Mouse (Mus musculus): Measurements from ENCODE around the gene Exoc1.

Exoc1 gene

GRCm38 (mm10) chr5:76529040-76529703 lies at the start of gene Exoc1:
TSS of gene Exoc1 (plus strand) at chr5:76529311.
- peak; percentile 89 for DNase-seq (ENCODE audit: low read depth)

DNA sequence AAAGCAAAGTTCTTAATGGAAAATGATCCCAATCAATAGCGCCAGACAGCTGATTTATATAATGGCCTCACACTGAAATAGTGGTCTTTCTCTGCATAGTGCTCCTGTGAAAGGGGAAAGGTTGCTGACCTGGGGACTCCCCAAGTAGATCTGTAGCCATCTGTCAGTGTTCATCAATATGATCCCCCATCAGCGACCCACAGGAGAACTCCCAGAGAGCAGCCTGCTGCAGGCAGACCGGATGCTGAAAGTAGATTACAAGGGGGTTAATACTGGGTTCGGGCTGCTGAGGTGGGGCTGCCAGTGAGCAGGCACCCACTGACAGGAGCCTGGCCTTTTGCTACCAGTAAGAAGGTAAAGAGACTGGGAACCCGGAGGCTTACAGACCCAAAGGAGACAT lies 45.3 kb upstream of the Exoc1 start, which contains the start of gene Gm7271:
Gm7271 (plus strand) TSS at position 230 of the 400 bp plus-strand sequence.
- DNase-seq (ENCODE audit: low read depth), result no peak

GRCm38 (mm10) chr5:76495126-76495525 lies 34.0 kb upstream of the Exoc1 start:
- no peak for DNase-seq (ENCODE audit: low read depth)

GRCm38 (mm10) chr5:76522446-76522845 lies 6.7 kb upstream of the Exoc1 start:
- no peak for DNase-seq (ENCODE audit: low read depth)

DNA sequence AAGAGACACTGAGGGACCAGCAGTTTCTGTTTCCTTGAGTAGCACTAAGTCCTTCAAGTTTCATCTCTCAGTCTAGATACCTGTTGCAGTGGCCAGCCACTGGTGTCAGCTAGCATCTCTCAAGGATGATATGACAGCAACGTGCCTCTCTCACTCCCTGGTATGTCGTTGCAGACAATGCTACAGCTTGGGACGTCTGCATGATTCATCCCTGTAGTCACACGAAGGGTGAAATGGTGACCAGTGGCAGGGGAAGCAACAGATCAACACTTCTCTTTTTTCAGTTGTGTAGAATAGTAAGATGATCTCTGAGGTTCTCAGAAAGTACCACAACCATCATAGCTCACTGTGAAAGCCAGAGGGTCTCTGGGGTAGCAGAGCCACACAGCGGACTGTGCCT lies 4.5 kb upstream of the Exoc1 start:
- no peak for DNase-seq (ENCODE audit: low read depth)

DNA sequence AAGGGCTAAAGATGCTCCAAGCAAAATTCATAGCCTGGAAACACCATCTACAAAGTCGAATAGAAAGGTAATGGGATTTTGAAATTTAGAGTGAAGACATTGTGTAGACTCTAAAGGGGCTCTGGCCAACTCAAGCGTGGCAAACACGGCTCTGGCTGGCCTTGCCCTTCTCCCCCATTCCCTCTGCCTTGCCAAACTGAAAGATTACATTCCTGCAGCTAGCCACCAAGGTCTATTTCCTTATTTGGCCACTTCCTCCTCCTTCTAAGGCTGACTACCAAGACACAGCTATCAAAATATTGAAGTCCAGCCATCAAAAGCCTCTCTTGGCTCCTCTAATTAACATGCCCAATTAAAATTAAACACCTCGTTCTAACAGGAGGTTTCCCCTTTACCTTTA lies 4.0 kb upstream of the Exoc1 start:
- DNase-seq (ENCODE audit: low read depth), result no peak

DNA sequence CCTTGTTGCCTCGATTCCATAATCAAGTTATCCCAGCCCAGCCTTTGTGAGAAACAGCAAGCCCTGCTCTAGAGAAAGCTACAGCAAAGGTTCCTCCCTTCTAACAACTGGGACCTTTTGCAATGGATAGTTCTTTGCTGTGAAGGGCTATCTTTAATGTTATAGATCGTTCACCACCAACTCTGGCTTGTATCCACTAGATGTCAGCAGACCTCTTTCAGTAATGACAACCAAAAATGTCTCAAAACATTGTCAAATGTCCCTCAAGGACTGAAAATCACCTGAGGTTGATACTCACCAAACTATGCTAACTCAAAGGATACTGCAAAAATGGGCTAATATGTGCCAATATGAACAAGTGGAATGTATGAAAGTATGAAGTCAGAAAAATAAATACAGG lies 3.3 kb upstream of the Exoc1 start:
- no peak for DNase-seq (ENCODE audit: low read depth)

DNA sequence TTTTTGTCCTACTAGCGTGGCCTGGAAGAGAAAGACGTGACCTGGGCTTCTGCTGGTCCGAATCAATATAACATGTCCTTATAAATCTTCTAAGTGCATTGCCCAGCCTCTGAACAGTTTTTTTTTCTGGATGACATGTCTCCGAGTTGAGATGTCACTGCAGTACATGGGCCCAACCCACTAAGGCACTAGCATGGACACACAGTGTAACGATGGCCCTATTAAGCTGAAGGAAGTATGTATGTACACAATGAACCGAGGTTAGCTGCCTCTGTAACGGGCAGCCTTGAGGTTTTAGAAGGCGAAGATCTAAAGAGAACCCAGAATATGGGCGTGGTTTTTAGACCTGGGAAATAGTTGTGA lies 574 bp downstream of the Exoc1 start:
- DNase-seq (ENCODE audit: low read depth), result no peak

GRCm38 (mm10) chr5:76533186-76533585 lies 4.1 kb downstream of the Exoc1 start:
- DNase-seq (ENCODE audit: low read depth), result peak; percentile 24

DNA sequence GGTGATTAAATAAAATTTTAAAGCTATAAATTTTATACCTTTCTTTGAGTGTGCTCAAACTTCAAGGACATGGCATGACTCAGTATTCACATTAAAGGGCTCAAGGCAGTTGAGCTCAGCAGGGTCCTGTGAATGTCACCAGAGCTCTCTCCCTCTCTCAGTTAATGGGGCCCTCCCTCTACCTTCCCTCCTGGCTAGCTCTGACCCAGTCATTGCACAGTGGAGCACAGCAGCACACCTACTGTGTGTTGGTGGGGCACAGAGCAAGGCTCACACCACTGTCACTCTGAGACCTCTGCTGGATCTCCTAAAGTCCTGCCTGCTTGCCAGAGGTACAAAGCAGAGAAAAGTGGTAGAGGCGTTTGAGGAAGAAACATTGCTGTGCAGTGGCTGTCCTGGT lies 7.1 kb downstream of the Exoc1 start:
- DNase-seq (ENCODE audit: low read depth), result no peak

- DNase-seq (ENCODE audit: low read depth), result no peak
Measured at GRCm38 (mm10) chr5:76537578-76537977, 8.5 kb downstream of the Exoc1 start.

DNA sequence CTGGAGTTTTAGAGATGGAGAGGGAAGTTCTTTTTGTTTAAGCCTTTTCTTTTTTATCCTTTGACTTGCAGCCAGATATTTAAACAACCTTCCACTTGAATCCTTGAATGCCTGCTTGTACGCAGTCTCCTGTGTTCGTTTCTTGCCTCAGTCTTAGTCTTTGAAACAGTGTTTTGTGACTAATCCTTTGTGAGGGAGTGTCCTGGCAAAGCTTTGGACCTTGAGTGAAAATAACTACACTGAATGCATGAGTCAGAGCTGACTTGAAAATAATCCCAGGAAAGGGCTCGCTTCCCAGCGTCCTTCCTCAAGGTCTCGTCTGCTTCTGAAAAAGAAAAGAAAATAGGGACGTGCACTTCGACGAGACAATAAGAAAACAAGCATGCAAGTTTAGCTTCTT lies 11.1 kb downstream of the Exoc1 start:
- DNase-seq (ENCODE audit: low read depth), result peak; percentile 87

DNA sequence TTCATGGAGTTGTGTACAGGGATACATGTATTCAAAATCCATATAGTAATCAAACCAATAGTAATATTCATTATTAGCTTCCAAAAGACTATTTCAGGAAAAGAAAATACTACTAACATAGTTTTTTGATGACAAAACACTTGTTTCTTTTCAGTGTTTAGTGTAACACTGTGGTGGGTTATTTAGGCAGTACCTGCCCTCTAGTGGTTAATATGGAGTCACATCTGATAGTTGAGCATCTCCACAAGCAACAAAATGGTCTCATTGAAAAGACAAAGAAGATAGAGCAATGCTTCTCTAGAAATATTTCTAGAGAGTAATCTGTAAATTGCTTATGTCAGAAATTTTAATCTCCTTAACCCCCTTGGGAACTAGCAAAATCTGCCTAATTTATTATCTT lies 11.7 kb downstream of the Exoc1 start:
- DNase-seq (ENCODE audit: low read depth), result no peak

- no peak for DNase-seq (ENCODE audit: low read depth)
Measured at GRCm38 (mm10) chr5:76543200-76543599, 14.1 kb downstream of the Exoc1 start.

DNA sequence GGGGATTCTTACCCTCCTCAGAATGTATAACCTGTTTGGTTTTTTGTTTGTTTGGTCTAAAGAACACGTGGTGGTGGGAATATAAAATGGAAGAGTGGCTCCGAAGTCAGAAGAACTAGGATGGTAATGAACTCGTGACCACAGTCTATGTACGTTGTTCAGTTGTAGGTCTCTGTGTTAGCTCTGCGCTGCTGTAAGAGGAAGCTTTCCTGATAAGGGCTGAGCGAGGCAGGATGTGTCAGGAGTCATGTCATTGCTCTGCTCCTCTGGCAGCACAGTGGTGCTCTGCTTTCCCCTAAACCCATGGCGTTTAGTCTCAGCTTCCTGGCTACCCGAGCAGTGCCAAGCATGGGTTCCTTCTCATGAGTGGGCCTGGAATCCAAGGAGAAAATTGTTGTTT lies 21.3 kb downstream of the Exoc1 start:
- no peak for DNase-seq (ENCODE audit: low read depth)

GRCm38 (mm10) chr5:76565321-76565720 lies 36.2 kb downstream of the Exoc1 start:
- DNase-seq (ENCODE audit: low read depth), result peak; percentile 35

- no peak for DNase-seq (ENCODE audit: low read depth)
Measured at GRCm38 (mm10) chr5:76574251-76574650, 45.1 kb downstream of the Exoc1 start.

- no peak for DNase-seq (ENCODE audit: low read depth)
Measured at GRCm38 (mm10) chr5:76577026-76577425, 47.9 kb downstream of the Exoc1 start.

DNA sequence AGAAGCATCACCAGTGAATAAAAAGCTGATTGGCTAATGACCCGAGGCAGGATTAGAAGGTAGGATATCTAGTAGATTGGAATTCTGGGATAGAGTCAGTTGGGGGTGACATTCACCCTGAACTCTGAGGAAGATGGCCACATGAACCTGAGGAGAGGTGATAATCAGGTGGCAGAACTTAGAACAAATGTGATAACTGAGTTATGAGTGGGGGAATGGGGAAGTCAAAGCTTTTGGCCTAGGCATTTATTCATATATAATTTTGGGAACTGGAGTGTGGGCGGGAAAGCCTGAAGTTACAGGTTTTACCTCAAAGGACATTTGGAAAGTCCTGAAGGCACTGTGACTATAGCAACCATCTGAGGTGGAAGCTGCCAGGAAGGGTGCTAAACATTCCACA lies 56.3 kb downstream of the Exoc1 start:
- DNase-seq (ENCODE audit: low read depth), result no peak

GRCm38 (mm10) chr5:76588551-76589283 lies 59.6 kb downstream of the Exoc1 start, which contains the start of gene Cep135:
TSS of gene Cep135 (plus strand) at chr5:76588698.
- DNase-seq (ENCODE audit: low read depth), result peak; percentile 48

DNA sequence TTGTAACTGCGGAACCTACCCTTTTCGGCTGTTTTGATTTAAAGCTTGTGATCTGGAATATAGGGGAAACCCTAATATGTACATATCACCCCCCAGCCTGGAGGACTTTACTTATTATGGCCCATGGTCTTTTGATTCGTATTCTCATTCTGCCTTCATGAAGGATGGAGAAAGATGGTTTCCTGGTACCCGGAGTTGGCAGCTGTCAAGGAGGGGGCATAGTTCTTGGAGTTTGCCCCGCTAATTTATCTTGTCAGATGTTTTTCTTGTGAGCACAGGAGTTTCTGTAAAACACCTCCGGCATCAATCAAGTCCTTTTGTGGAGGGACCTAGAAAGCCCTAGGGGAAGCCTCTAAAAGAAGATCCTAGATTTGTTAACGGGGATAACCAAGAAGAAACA lies 60.2 kb downstream of the Exoc1 start:
- DNase-seq (ENCODE audit: low read depth), result no peak

- DNase-seq (ENCODE audit: low read depth), result no peak
Measured at GRCm38 (mm10) chr5:76590009-76590408, 60.9 kb downstream of the Exoc1 start.

DNA sequence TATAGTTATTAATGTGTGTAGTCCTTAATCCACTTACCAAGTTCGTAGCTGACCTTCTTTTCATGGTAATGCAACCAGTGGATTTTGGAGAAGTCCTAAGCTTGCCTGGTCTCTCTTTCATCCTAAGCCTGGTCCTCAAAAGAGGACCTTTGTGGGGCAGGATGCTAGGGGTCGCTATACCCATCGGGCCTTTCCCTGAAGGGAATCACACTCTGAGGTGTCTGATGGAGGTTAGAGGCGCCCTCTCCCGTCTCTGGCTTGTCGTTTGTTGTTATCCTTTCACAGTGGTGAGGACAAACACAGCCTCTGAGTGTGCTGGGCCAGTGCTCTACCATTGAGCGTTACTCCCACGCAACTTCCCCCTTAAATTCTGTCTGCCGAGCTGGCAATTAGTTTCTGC lies 62.8 kb downstream of the Exoc1 start:
- DNase-seq (ENCODE audit: low read depth), result no peak

Measured in fibroblast of lung, adult 2 months (primary cell).